Mouse (Mus musculus) adipocyte (in vitro differentiated cells): Measurements from ENCODE around the gene Glp2r.

Experiments used
- DNase-seq: peaks from one replicate; pipeline ENCODE4 v3.0.0-alpha.2; 2016; ENCODE audit warnings: low spot score

The Glp2r gene

GRCm38 (mm10) chr11:67636201-67636600 is 134.8 kb downstream of the Glp2r start:
- DNase-seq = no peak

- DNase-seq = no peak
Measured at GRCm38 (mm10) chr11:67633620-67634229, 137.2 kb downstream of the Glp2r start.

GRCm38 (mm10) chr11:67632906-67633305 is 138.0 kb downstream of the Glp2r start:
- DNase-seq = no peak

GRCm38 (mm10) chr11:67628522-67628921 is 142.4 kb downstream of the Glp2r start:
- DNase-seq = no peak

GRCm38 (mm10) chr11:67627179-67627578 is 143.8 kb downstream of the Glp2r start:
- DNase-seq = peak; percentile 14

GRCm38 (mm10) chr11:67622340-67622739 is 148.6 kb downstream of the Glp2r start:
- no peak for DNase-seq

GRCm38 (mm10) chr11:67616557-67617239 is 154.3 kb downstream of the Glp2r start:
- peak; percentile 38 for DNase-seq

GRCm38 (mm10) chr11:67612158-67612839 is 158.7 kb downstream of the Glp2r start:
- no peak for DNase-seq
